Mouse (Mus musculus): ENCODE measurements around the gene Grhl3.

Grhl3 gene

GRCm38 (mm10) chr4:135526039-135526710 is 47.3 kb downstream of the Grhl3 start:
- DNase-seq, result no peak

GRCm38 (mm10) chr4:135525057-135525456 is 48.4 kb downstream of the Grhl3 start:
- no peak for DNase-seq

DNA sequence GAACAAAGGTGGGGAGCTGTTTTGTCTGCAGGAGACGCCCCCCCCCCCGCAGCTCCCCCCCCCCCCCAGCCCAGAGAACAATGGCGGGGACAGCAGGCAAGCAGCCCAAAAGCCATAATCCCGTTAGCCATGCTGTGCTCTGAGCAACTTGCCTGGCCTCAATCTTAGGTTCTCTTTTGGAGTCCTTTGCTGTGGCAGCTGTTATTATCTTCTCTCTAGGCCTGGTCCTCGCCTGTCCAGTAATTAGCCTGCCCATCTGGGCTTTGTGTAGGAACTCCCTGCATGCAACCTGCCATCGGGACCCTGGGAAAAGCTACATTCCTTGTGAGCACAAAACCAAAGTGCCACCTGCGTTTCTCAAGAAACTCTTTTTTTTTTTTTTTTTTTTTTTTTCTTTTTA is 49.5 kb downstream of the Grhl3 start:
- DNase-seq, result no peak

DNA sequence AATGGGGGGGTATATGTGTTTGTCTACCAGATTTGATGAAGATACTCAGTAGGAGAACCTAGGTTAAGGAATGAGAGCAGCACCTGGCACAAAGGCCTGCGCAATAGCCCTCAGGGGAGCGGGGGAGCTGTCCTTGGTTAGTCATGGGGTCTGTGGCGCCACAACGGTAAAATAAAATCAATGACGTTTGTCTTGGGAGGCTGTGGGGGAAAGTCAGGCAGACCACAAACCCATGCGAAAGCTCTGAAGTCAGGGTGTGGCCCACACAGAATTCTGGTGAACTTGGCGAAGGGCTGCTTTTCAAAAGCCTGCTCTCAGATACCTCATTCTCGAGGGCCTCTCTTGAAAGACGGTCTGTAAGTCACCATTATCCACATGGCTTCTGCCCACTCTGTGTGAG is 53.0 kb downstream of the Grhl3 start:
- no peak for DNase-seq

DNA sequence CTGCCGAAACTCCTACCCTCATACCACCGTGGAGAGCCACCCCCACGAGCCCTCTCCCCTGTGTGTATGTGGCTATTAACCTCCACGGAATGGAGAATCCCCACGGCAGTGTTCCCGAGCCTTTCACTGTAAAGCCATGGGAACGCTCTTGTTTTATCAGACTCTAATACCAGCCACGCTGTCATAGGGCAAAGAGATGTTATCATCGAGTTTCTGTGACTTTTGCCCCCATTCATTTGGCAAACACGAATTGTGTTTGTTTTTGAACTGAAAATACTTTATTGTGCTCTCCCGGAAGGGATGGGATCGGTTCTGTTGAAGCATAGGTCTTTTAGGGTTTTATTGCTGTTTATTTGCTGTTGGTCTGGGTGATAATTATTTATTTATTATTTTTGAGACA is 55.3 kb downstream of the Grhl3 start:
- DNase-seq, result no peak

DNA sequence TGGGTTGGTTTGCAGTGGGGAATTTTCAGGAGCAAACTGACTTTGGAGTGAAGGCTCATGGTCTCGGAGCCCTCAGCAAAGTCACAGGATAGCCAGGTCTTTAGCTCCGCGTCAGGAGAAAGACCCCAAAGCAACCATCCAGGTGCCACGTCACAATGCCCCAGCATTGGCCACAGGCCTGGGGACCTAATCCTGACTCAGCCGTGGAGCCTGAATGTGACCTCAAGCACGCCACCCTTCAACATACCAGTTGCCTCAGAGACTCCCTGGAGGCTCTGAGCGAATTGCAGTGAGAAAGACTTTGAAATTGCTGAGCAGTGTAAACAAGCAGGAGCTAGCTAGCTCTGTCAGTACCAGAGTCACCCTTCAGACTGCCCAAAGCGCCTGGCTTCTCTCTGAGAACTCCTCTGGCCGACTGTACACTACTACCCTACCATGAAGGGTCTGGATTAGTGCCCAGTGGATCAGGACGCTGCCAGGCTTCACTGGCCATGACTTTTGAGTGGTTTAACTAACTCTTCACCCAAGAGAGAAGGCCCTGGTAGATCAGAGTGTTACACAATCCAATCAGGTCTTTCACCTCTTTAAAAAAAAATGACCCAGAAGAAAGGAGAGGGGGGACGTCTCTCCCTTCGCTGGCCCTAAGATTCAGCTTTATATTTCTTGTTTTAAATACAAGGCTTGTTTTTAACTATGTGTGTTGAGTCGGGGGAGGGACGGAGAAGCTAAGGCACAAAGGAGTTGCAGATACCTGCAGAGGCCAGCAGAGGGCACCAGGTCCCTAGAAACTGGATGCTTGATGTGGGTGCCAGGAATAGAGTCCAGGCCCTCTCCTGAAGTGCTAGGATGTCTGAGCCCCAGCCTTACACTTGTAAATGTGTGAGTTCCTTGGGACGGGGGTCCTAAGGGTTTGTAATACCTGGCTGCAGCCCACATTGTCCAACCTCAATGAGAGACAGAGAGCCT is 56.8 kb downstream of the Grhl3 start:
- peak; percentile 33 for DNase-seq

DNA sequence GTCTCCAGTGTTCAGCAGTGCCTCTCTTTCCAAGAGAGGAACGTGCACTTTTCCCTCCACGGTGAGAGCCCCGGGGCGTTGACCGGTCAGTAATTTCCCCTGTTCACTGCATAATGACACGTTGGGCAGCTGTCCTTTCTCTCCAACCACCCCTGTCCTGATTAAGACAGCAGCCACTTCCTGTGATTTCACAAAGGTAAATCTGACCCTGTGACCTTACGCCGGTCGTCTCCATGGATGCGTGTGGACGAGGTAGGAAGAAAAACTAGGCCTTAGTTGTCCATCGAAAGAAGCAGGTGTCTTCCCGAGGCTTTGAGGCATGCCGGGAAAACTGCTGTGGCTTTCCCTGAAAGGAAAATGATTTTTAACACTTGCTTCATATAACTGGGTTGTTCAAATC is 58.5 kb downstream of the Grhl3 start:
- no peak for DNase-seq

DNA sequence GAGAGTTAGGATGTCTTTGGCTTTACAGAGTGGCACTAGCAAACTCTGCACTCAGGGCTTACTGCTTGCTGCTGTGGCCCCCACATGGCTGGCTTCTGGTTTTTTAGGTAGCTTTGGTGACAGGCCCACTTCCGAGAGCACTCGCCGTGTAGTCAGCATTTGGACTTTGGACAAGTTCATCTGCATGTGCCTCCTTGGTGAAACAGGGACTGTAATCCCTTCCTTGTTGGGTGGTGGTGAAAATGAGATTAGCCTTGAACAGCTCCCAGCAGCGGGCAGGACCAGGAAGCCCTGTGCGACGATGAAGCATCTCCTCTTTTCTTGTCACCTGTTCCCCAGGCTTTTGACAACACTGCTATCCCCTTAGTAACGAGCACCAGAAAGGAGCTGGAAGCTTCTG is 59.6 kb downstream of the Grhl3 start:
- DNase-seq, result no peak

GRCm38 (mm10) chr4:135509515-135509914 is 63.9 kb downstream of the Grhl3 start:
- DNase-seq, result no peak

DNA sequence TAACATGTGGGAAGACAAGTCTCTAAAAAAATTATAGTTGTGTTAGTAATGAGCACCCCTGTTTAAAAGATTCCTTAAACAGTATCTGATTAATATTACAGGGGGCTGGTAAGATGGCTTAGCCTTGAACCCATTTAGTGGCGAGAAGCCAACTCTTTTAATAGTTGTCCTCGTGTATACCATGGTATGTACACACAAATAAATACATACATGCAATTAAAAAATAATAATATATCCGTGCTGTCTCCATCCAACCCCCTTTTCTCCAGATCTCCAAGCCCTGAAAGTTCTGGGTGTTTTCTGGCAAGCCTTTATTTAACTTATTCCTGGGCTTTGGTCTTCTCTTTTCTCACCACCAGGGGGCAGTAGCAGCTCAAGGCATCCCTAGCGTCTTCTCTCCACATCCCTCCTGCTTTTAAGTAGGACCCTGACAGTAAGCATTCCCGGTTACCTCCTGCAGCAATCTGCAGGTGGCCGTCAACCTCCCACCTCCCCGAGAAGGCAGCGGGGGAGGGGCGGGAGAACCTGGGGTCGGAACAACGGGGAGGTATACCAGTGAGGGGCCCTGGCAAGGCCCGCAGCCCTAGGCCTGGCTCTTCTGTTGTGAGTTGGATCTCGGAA is 64.9 kb downstream of the Grhl3 start:
- peak; percentile 71 for DNase-seq

GRCm38 (mm10) chr4:135507547-135508350 is 65.7 kb downstream of the Grhl3 start:
- DNase-seq, result no peak

- no peak for DNase-seq
These were observed 67.6 kb downstream of the Grhl3 start for GRCm38 (mm10) chr4:135505794-135506193.

DNA sequence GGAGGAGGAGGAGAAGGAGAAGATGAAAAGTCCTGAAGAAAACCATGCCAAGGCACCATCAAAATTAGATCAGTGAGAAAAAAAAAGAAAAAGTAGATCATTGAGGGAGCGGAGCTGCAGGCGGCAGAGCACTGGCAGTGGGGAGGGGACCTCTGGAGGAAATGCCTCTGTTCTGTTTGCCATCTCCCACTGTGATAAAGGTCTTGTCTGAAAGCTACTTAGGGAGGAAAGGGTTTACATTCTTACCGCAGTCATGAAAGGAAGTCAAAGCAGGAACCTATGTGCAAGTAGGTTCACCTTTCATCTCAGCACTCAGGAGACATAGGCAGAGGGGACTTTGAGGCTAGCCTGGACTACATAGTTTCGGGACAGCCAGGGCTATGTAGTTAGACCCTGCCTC is 71.8 kb downstream of the Grhl3 start:
- no peak for DNase-seq

DNA sequence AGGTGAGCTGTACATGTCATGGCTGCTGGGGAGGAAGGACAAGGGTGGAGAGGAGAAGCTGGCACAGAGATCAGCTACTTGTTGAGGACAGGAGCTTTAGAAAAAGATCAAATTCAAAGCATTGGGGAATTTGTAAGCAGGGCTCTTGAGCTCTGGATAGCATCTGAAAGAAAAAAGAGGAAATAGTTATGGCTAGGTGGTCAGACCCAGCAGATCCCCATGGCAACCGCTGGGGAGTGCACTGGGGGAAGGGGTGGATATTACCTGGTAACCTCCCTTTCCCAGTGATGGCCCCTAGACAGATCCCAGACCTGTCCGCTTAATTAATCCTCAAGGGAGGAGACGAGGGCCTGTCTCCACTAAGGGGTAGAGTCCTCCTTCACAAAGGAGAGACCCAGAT is 73.6 kb downstream of the Grhl3 start:
- no peak for DNase-seq

DNA sequence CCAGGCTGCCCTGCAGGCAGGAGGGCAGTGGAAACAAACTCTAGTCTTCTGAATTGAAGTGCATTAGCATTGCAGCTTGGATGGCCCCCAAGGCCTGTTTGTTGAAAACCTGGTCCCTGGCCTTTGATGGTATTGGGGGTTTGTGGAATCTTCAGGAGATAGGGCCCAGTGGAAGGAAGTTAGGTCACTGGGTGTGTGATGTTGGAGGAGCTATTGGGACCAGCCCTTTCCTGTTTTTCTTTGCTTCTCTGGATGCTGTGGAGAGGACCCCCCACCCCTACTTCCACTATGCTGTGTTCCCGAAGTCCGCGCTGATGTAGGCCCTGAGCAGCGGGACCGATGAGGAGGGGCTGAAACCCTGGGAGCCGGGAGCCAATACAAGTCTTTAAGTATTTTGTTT is 75.3 kb downstream of the Grhl3 start:
- DNase-seq, result no peak

DNA sequence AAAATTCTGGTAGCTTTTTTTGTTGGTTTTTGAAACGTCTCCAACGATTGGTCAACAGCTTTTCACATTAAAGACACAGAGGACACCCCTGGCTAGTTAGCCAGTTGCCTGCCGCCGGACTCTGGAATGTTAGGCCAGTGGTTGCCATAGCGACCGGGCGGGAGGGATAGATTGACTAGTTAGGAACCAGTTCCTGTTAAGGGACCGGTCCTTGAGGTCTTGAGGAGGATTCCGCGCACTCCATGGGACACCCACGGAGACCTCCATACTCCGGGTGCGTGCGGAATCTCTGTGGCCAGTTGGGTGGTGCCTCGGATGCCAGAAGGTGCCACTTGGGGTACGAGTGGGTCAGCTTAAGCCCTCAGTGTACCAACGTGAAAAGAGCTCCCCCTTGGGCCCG is 77.6 kb downstream of the Grhl3 start:
- peak; percentile 47 for DNase-seq

DNA sequence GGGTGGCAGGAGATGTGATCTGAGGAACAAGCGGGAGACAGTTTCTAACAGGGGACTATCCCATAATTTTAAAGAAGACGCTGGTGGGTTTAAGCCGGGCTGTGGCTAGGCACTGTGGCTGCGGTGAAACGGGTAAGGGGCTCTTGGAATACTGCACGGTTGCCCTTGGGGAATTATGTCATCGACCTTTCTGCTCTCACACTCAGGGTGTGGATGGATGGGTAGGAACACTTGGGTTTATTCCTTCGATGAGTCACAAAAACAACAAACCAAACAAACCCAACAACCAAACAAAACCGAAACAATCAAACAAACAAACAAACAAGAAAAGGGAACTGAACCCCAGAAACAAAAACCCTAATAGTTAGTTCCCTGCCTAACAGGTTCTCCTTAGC is 78.0 kb downstream of the Grhl3 start:
- no peak for DNase-seq

- peak; percentile 97 for DNase-seq
These were observed 78.7 kb downstream of the Grhl3 start, which contains the start of the genes Stpg1 and Nipal3 for GRCm38 (mm10) chr4:135494521-135495396. Gene Stpg1 (plus strand): TSS chr4:135494790. Gene Nipal3 (minus strand): TSS chr4:135495038.

DNA sequence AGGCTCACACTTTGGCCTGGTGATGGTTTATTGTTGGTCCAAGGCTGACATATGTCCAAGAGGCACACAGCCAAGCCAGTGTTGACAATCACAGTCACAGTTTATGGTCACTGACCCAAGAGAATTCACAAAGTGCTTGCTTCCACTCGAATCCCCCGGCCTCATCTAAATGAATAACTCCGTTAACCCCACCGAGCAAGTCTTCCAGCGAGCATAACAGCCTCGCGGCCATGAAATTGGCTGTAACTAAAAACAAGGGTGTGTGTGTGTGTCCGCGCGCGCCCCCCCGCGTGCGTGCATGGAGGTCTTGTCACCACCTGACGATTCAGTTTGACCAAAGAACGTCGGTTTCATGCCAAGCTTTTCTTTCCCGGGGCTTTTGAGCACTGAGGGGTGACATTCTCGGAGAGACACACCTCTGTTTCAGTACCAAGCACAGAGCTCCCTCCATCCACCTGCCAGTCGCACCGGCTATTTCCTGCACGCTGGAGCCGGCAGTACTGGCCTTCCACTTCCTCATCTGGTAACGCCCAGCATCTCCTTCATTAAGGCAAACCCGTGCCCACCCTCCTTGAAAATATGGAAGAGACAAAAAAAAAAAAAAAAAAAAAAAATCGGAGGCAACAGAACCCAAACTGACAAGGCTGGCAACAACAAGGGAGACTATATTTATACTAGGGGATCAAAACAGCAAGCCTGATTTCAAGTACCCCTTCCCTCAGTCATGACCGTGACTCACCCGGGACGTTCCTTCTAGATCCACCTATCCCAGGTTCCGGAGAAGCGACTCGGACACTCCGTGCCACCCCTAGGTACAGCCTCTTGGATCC is 79.5 kb downstream of the Grhl3 start:
- peak; percentile 81 for DNase-seq

DNA sequence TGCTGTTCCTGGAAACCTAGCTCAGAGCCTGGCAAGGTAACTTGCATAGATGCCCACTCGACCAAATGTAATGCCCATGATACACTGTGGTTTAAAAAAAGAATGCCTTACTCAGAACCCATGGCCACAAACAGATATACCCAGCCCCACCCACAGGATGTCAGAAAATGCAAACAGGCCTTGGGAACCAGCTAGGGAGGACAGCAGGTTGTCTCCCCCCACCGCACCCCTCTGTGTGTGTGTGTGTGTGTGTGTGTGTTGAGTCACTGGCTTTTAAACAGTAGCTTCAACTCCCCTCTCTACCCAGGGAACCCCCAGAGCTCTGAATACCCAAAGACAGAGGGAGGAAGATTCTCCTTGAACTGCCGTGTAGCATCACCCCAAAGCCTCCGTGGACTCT is 80.2 kb downstream of the Grhl3 start:
- no peak for DNase-seq
